Mouse (Mus musculus): Measurements from ENCODE around the gene Cited1. TPM values are rescaled to one million over a fixed set of nuclear protein-coding genes. Genes with fewer than 3 reads are reported as not detected.

The Cited1 gene
- polyA plus RNA-seq (2015; fragmentation: Nextera tagmentation; extraction: Ambion mirVana) = 14.9 and 17.5 TPM in 2 replicates

GRCm38 (mm10) chrX:102251937-102252860 is at the start of gene Cited1:
Gene Cited1 (minus strand): TSS chrX:102252181.
- Histone ChIP-seq H3K27me3 (ENCODE audit: control insufficient read depth, insufficient read depth, low read depth, low read length) (peaks cover 12% of the 10 kb centered on the region), H3K9me3 (replicated peaks; ENCODE audit: control insufficient read depth, low read length, poor library complexity, severe bottlenecking) (no peaks in the 10 kb centered on the region), H3K36me3 (ENCODE audit: control insufficient read depth, insufficient read depth, low read length) (no peaks in the 10 kb centered on the region), H3K27ac (ENCODE audit: low read length) (peak within 1 kb of the TSS; percentile 55), H3K4me1 (ENCODE audit: control insufficient read depth, insufficient read depth, low read length) (peaks cover 9% of the 10 kb centered on the region; the same call in 1 of the 2 replicates), H3K4me2 (ENCODE audit: low read length) (peak within 1 kb of the TSS; percentile 84), H3K4me3 (ENCODE audit: low read depth, low read length) (peak within 1 kb of the TSS; percentile 59), H3K9ac (ENCODE audit: low read depth, low read length) (peak within 1 kb of the TSS; percentile 61)
- peak; percentile 97 for ATAC-seq
- 23% methylated on average over 43 of the region's 44 CpGs for WGBS

DNA sequence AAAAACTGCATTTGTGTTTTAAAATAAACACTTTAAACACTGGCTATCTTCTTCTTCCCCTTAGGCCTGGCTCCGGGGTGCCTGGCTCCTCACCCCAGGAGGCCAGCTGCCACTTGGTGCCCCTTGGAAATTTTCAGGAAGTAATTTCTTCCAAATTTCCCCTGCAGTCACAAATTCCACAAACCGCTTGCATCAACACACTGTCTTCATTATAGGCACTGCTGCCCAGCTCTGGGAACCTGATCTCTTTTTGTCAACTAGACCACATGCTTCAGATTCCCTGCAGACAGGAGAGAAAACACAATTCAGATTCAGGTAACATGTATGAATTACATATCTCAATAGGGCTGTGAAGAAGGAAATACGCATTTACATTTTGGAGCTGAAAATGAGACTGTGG is 32.9 kb upstream of the Cited1 start:
- no peaks in the 10 kb centered on the region for H3K36me3 ChIP-seq (ENCODE audit: control insufficient read depth, insufficient read depth, low read length)
- no peak overlapping the region for H3K4me2 ChIP-seq (ENCODE audit: low read length)
- no peak overlapping the region for H3K4me3 ChIP-seq (ENCODE audit: low read depth, low read length)
- H3K9ac ChIP-seq (ENCODE audit: low read depth, low read length) = no peak overlapping the region
- H3K27me3 ChIP-seq (ENCODE audit: control insufficient read depth, insufficient read depth, low read depth, low read length) = no peaks in the 10 kb centered on the region; the same call in 1 of the 2 replicates
- H3K9me3 ChIP-seq (replicated peaks; ENCODE audit: control insufficient read depth, low read length, poor library complexity, severe bottlenecking) = no peaks in the 10 kb centered on the region
- no peak for ATAC-seq
- no peaks in the 10 kb centered on the region for H3K4me1 ChIP-seq (ENCODE audit: control insufficient read depth, insufficient read depth, low read length)
- H3K27ac ChIP-seq (ENCODE audit: low read length) = no peak overlapping the region
- WGBS = 81% methylated on average over 3 of the region's 3 CpGs

DNA sequence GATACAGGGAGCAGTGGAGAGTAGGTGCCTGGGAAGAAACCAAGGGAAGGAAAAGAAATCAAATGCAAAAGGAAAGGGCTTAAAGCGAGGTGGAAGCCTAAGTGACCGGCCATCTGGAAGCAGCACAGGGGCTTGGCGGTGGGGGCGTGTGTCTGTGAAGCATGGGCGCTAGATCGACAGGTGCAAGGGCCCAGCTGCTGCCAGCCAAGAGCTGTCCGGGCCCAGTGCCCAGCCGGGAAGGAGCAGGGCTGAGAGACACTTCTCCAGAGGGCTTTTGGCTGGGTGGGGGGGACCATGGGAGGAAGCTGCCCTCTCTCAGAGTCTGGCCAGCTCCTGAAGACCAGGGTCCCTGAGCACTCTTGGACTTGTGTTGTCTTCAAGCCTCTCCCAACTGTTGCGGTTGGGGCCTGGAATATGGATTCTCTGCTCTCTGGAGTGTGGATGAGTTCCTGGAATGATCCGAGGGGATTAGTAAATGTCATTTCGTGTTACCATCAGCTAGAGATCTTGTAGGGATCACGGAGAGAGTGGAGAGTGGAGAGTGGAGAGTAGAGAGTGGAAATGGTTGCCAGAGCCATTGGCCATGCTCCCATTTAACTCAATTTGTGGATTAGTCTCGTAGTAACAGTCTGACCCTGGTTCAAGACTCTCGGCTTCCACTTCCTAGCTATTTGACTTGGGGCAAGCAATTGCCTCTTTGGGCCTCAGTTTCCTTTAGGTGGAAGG is 10.8 kb upstream of the Cited1 start:
- no peaks in the 10 kb centered on the region for H3K36me3 ChIP-seq (ENCODE audit: control insufficient read depth, insufficient read depth, low read length)
- no peaks in the 10 kb centered on the region for H3K4me1 ChIP-seq (ENCODE audit: control insufficient read depth, insufficient read depth, low read length)
- no peaks in the 10 kb centered on the region for H3K9me3 ChIP-seq (replicated peaks; ENCODE audit: control insufficient read depth, low read length, poor library complexity, severe bottlenecking)
- no peak for ATAC-seq
- no peaks in the 10 kb centered on the region for H3K27me3 ChIP-seq (ENCODE audit: control insufficient read depth, insufficient read depth, low read depth, low read length)
- H3K9ac ChIP-seq (ENCODE audit: low read depth, low read length) = no peak overlapping the region
- H3K4me3 ChIP-seq (ENCODE audit: low read depth, low read length) = no peak overlapping the region
- H3K4me2 ChIP-seq (ENCODE audit: low read length) = no peak overlapping the region
- H3K27ac ChIP-seq (ENCODE audit: low read length) = no peak overlapping the region
- 84% methylated on average over 14 of the region's 14 CpGs for WGBS

- whole genome bisulfite sequencing = 97% methylated on average over 4 of the region's 4 CpGs
- Histone ChIP-seq H3K4me3 (ENCODE audit: low read depth, low read length) (no peak overlapping the region), H3K4me2 (ENCODE audit: low read length) (no peak overlapping the region), H3K4me1 (ENCODE audit: control insufficient read depth, insufficient read depth, low read length) (no peaks in the 10 kb centered on the region), H3K9me3 (replicated peaks; ENCODE audit: control insufficient read depth, low read length, poor library complexity, severe bottlenecking) (no peaks in the 10 kb centered on the region), H3K9ac (ENCODE audit: low read depth, low read length) (no peak overlapping the region), H3K27ac (ENCODE audit: low read length) (no peak overlapping the region), H3K27me3 (ENCODE audit: control insufficient read depth, insufficient read depth, low read depth, low read length) (no peaks in the 10 kb centered on the region), H3K36me3 (ENCODE audit: control insufficient read depth, insufficient read depth, low read length) (no peaks in the 10 kb centered on the region)
- ATAC-seq = no peak
Observed at GRCm38 (mm10) chrX:102259772-102260171, 7.8 kb upstream of the Cited1 start.

DNA sequence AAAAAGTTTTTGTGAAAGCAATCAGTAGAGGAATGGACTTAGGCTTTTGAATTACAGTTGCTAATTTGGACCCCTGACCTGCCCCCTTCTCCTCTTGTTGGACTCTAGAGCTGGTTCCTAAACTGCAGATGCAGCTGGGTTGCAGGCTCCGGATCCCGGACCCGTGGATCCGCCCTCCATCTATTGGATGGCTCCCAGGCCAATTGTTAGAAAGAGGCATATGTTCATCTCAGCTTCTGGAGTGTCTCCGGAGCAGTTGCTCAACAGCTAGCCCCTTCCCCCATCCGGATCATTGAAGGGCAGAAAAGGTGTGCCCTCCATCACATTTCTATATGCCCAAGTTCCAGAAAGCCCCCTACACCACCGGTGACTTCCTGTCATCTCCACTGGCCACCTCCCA is 1.9 kb upstream of the Cited1 start:
- H3K27me3 ChIP-seq (ENCODE audit: control insufficient read depth, insufficient read depth, low read depth, low read length) = peaks cover 9% of the 10 kb centered on the region
- WGBS = 18% methylated on average over 7 of the region's 7 CpGs
- H3K4me2 ChIP-seq (ENCODE audit: low read length) = peak overlapping the region; percentile 59
- H3K9ac ChIP-seq (ENCODE audit: low read depth, low read length) = peak overlapping the region; percentile 50; the same call in 1 of the 2 replicates
- ATAC-seq = no peak
- H3K36me3 ChIP-seq (ENCODE audit: control insufficient read depth, insufficient read depth, low read length) = no peaks in the 10 kb centered on the region
- H3K27ac ChIP-seq (ENCODE audit: low read length) = no peak overlapping the region
- peaks cover 9% of the 10 kb centered on the region; the same call in 1 of the 2 replicates for H3K4me1 ChIP-seq (ENCODE audit: control insufficient read depth, insufficient read depth, low read length)
- peak overlapping the region; percentile 35 for H3K4me3 ChIP-seq (ENCODE audit: low read depth, low read length)
- H3K9me3 ChIP-seq (replicated peaks; ENCODE audit: control insufficient read depth, low read length, poor library complexity, severe bottlenecking) = no peaks in the 10 kb centered on the region

DNA sequence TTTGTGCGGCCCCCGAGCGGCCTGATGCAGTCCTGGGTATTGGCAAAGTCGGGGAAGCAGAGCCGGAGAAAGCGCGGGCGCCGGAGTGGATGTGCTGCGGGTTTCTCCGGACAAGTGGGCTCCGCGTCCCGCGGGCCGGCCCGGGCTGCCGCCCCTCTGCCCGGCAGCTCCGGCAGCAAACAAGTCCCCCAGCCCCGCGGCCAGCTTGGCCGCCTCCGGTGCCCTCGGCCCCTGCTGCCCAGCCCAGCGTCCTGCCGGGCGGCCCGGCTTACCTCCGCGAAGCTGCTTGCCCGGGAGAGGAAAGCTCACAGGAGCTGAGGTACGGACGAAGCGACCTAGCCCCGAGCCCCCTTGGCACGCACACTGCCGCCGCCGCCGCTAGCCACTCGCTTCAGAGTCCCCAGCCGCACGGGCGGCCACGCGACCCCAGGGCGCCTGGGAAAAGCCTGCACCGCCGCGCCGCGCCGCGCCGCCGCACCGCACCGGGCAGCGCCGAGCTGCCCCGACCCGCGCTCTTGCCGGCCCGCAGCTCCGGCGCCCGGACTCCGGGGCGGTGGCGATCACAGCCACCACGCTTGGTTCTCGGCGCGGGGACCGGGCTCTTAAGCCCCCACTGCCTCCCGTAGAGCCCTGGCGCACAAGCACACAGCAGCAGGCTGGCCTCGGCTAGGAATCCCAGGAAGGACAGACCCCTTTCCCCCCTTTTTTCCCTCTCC is 602 bp downstream of the Cited1 start:
- Histone ChIP-seq H3K9me3 (replicated peaks; ENCODE audit: control insufficient read depth, low read length, poor library complexity, severe bottlenecking) (no peaks in the 10 kb centered on the region), H3K27me3 (ENCODE audit: control insufficient read depth, insufficient read depth, low read depth, low read length) (peaks cover 12% of the 10 kb centered on the region), H3K4me3 (ENCODE audit: low read depth, low read length) (peak overlapping the region; percentile 59), H3K9ac (ENCODE audit: low read depth, low read length) (peak overlapping the region; percentile 61), H3K4me2 (ENCODE audit: low read length) (peak overlapping the region; percentile 84), H3K27ac (ENCODE audit: low read length) (peak overlapping the region; percentile 55), H3K36me3 (ENCODE audit: control insufficient read depth, insufficient read depth, low read length) (no peaks in the 10 kb centered on the region), H3K4me1 (ENCODE audit: control insufficient read depth, insufficient read depth, low read length) (peaks cover 9% of the 10 kb centered on the region; the same call in 1 of the 2 replicates)
- peak; percentile 66 for ATAC-seq
- WGBS = 23% methylated on average over 36 of the region's 80 CpGs

DNA sequence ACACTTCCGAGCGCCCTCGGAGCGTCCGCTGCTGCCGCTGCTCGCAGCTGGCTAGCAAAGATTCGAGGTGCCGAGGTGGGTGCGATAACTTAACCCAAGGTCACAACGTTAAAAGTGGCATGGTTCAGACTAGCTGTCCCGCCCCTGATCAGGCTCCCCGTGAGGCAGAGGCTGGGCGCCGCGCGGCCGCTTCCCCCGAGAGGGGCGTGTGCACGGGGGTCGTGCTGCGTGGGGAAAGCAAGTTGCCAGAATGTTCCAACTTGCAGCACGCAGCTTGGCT is 1.1 kb downstream of the Cited1 start:
- Histone ChIP-seq H3K9me3 (replicated peaks; ENCODE audit: control insufficient read depth, low read length, poor library complexity, severe bottlenecking) (no peaks in the 10 kb centered on the region), H3K27me3 (ENCODE audit: control insufficient read depth, insufficient read depth, low read depth, low read length) (peaks cover 12% of the 10 kb centered on the region), H3K4me1 (ENCODE audit: control insufficient read depth, insufficient read depth, low read length) (peaks cover 9% of the 10 kb centered on the region; the same call in 1 of the 2 replicates), H3K9ac (ENCODE audit: low read depth, low read length) (peak overlapping the region; percentile 61; the same call in 1 of the 2 replicates), H3K27ac (ENCODE audit: low read length) (no peak overlapping the region), H3K4me3 (ENCODE audit: low read depth, low read length) (peak overlapping the region; percentile 59), H3K36me3 (ENCODE audit: control insufficient read depth, insufficient read depth, low read length) (no peaks in the 10 kb centered on the region), H3K4me2 (ENCODE audit: low read length) (peak overlapping the region; percentile 84)
- 15% methylated on average over 23 of the region's 24 CpGs for WGBS
- ATAC-seq = peak; percentile 4; the same call in 1 of the 2 replicates

DNA sequence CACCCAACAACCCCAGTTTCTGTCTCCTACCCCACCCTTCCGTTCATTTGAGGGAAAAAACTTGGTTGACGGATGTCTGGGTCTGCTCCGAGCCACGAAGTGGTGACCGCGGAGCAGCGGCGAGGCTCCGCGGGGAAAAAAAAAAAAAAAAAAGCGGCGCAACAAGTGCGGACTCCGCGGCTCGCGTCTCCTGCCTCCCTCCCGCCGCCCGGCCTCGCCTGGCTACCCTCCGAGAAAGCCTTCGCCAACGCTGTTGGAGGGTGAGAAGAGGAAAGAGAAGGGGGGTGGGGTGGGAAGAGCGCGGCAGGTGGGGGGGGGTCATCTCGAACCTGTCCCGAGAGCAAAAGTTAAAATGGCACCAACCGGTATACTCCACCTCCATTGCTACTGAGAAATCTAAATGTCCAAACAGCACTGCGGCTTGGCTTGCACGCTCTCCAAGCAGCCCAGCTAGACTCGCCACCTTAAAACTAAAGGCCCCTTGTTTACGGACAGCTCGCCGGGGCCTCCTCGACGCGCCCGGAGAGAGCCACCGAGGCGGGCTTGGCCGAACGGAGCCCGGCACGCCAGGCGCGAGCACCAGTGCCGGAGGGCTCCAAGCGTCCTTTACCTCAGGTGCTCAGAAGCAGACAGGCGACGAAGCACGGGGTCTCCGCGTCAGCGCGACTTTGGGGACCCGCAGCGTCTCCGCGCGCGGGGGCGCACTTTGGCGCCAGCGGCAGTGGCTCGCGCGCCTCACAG is 1.7 kb downstream of the Cited1 start:
- Histone ChIP-seq H3K9me3 (replicated peaks; ENCODE audit: control insufficient read depth, low read length, poor library complexity, severe bottlenecking) (no peaks in the 10 kb centered on the region), H3K4me3 (ENCODE audit: low read depth, low read length) (peak overlapping the region; percentile 59), H3K4me2 (ENCODE audit: low read length) (peak overlapping the region; percentile 84), H3K9ac (ENCODE audit: low read depth, low read length) (peak overlapping the region; percentile 43; the same call in 1 of the 2 replicates), H3K36me3 (ENCODE audit: control insufficient read depth, insufficient read depth, low read length) (no peaks in the 10 kb centered on the region), H3K27me3 (ENCODE audit: control insufficient read depth, insufficient read depth, low read depth, low read length) (peaks cover 12% of the 10 kb centered on the region), H3K27ac (ENCODE audit: low read length) (no peak overlapping the region), H3K4me1 (ENCODE audit: control insufficient read depth, insufficient read depth, low read length) (peaks cover 9% of the 10 kb centered on the region; the same call in 1 of the 2 replicates)
- WGBS = 15% methylated on average over 63 of the region's 68 CpGs
- no peak; the same call in 1 of the 2 replicates for ATAC-seq

All from midbrain, embryonic 16.5 days (tissue).